ENCODE assay signal across 8 mouse cellular contexts in genomic region chr16:20610501-20611356, GRCm38 (mm10). TPM values are rescaled to one million over a fixed set of nuclear protein-coding genes. Genes with fewer than 3 reads are reported as not detected.
DNase-seq lines count a peak whose midpoint lies in the region; ATAC-seq and TF ChIP-seq lines count a peak whose summit lies in the region.

No protein-coding gene starts in this region.

- H3K9me3 ChIP-seq in limb, embryonic 11.5 days (ENCODE audit: control insufficient read depth, low read length), result no peaks in the 10 kb centered on the region
- H3K9me3 ChIP-seq in midbrain, embryonic 12.5 days, result no peaks in the 10 kb centered on the region

- peak; percentile 70 for DNase-seq in cerebellum, adult 11 months
- peak; percentile 69 for DNase-seq in gastrocnemius, postnatal 10 days
- peak; percentile 93 for DNase-seq in induced T-regulatory cell, adult 2 months (ENCODE audit: low read depth)
- DNase-seq in limb, embryonic 11.5 days (ENCODE audit: low spot score), result peak; percentile 89

- peak; percentile 89 for TF ChIP-seq POLR2A in cortical plate, adult 2 months (IDR thresholded peaks at IDR 0.05; ENCODE audit: extremely low read depth, insufficient read depth, low read length)
- peak; percentile 84; the same call in 1 of the 2 replicates for TF ChIP-seq POLR2A in small intestine, adult 2 months (IDR thresholded peaks at IDR 0.05; ENCODE audit: low read depth, low read length)

- H3K27me3 ChIP-seq in limb, embryonic 11.5 days (ENCODE audit: control insufficient read depth, insufficient read depth, low read length), result no peaks in the 10 kb centered on the region
- no peaks in the 10 kb centered on the region for H3K27me3 ChIP-seq in midbrain, embryonic 12.5 days
- H3K27me3 ChIP-seq in small intestine, adult 2 months (ENCODE audit: control insufficient read depth, insufficient read depth, low read length), result no peaks in the 10 kb centered on the region

- no peak overlapping the region for H3K27ac ChIP-seq in cortical plate, adult 2 months (ENCODE audit: insufficient read depth, low read length)
- peak overlapping the region; percentile 60; the same call in 1 of the 2 replicates for H3K27ac ChIP-seq in limb, embryonic 11.5 days (replicated peaks; ENCODE audit: low read depth, low read length)
- peak overlapping the region; percentile 75 for H3K27ac ChIP-seq in midbrain, embryonic 12.5 days (replicated peaks)
- peak overlapping the region; percentile 19; the same call in 1 of the 2 replicates for H3K27ac ChIP-seq in small intestine, adult 2 months (ENCODE audit: insufficient read depth, low read depth, low read length)

- peak overlapping the region; percentile 87 for H3K4me2 ChIP-seq in limb, embryonic 11.5 days (ENCODE audit: low read depth, severe bottlenecking)
- peak overlapping the region; percentile 68 for H3K4me2 ChIP-seq in midbrain, embryonic 12.5 days (replicated peaks)

- H3K4me1 ChIP-seq in cortical plate, adult 2 months (ENCODE audit: control insufficient read depth, insufficient read depth, low read length), result no peaks in the 10 kb centered on the region
- peaks cover 3% of the 10 kb centered on the region; the same call in 1 of the 2 replicates for H3K4me1 ChIP-seq in limb, embryonic 11.5 days (ENCODE audit: control insufficient read depth, insufficient read depth, low read length)
- peaks cover 24% of the 10 kb centered on the region for H3K4me1 ChIP-seq in midbrain, embryonic 12.5 days
- peaks cover 2% of the 10 kb centered on the region; the same call in 1 of the 2 replicates for H3K4me1 ChIP-seq in small intestine, adult 2 months (ENCODE audit: control insufficient read depth, insufficient read depth, insufficient read length, low read length)

- under 1% methylated on average over 28 of the region's 28 CpGs for WGBS in limb, embryonic 11.5 days
- WGBS in midbrain, embryonic 12.5 days, result under 1% methylated on average over 28 of the region's 28 CpGs
- WGBS in small intestine, adult 2 months, result under 1% methylated on average over 28 of the region's 28 CpGs

- no peak for ATAC-seq in cerebellum, adult (ENCODE audit: insufficient number of reproducible peaks, low FRiP score, low TSS enrichment)
- peak; percentile 56; the same call in 1 of the 2 replicates for ATAC-seq in limb, embryonic 11.5 days (ENCODE audit: insufficient number of reproducible peaks, low FRiP score, low TSS enrichment, low read depth)
- ATAC-seq in midbrain, embryonic 12.5 days (ENCODE audit: low FRiP score, low read depth), result peak; percentile 59; the same call in 1 of the 2 replicates

- H3K4me3 ChIP-seq in cortical plate, adult 2 months (ENCODE audit: insufficient read depth, low read length), result peak overlapping the region; percentile 68
- peak overlapping the region; percentile 68 for H3K4me3 ChIP-seq in limb, embryonic 11.5 days (ENCODE audit: low read depth, low read length)
- H3K4me3 ChIP-seq in midbrain, embryonic 12.5 days, result peak overlapping the region; percentile 70
- H3K4me3 ChIP-seq in small intestine, adult 2 months (ENCODE audit: low read depth, low read length), result peak overlapping the region; percentile 97

- H3K36me3 ChIP-seq in limb, embryonic 11.5 days (ENCODE audit: control insufficient read depth, insufficient read depth, low read length), result peaks cover 8% of the 10 kb centered on the region; the same call in 1 of the 2 replicates
- peaks cover 25% of the 10 kb centered on the region for H3K36me3 ChIP-seq in midbrain, embryonic 12.5 days
- H3K36me3 ChIP-seq in small intestine, adult 2 months (ENCODE audit: control insufficient read depth, insufficient read depth, low read length), result peaks cover 9% of the 10 kb centered on the region

- H3K9ac ChIP-seq in limb, embryonic 11.5 days (ENCODE audit: low read length), result peak overlapping the region; percentile 88
- H3K9ac ChIP-seq in midbrain, embryonic 12.5 days (replicated peaks), result peak overlapping the region; percentile 77

- TF ChIP-seq CTCF in cortical plate, adult 2 months (IDR thresholded peaks at IDR 0.05; ENCODE audit: extremely low read depth, insufficient read depth, low read length), result no peak
- no peak for TF ChIP-seq CTCF in small intestine, adult 2 months (IDR thresholded peaks at IDR 0.05; ENCODE audit: extremely low read depth, insufficient read length, insufficient replicate concordance, low read depth, low read length)

RNA-seq across cellular contexts. Expression of gene Eef1akmt4, which starts 0.7 kb away (rescaled TPM):
- 2.5 and 3.1 TPM in 2 replicates for polyA plus RNA-seq in cortical plate, adult 2 months (2012; rRNA removed)
- 1 to 10 TPM; 4.8 to 5.7 TPM for total RNA-seq in gastrocnemius, postnatal 10 days (2021)
- 33.8 and 42.1 TPM in 2 replicates for polyA plus RNA-seq in limb, embryonic 11.5 days (2014; fragmentation: Nextera tagmentation; extraction: Ambion mirVana)
- 19.0 and 22.1 TPM in 2 replicates for polyA plus RNA-seq in midbrain, embryonic 12.5 days (2016; fragmentation: Nextera tagmentation; extraction: Ambion mirVana)
- 6.6 and 7.2 TPM in 2 replicates for polyA plus RNA-seq in small intestine, adult 2 months (2012; rRNA removed)

RNA-seq across cellular contexts. Expression of gene Gm49333, which starts 0.7 kb away (rescaled TPM):
- not detected in 2 replicates for polyA plus RNA-seq in cortical plate, adult 2 months (2012; rRNA removed)
- total RNA-seq in gastrocnemius, postnatal 10 days (2021), result under 1 TPM; 0.09 to 0.42 TPM
- not detected in 2 replicates for polyA plus RNA-seq in limb, embryonic 11.5 days (2014; fragmentation: Nextera tagmentation; extraction: Ambion mirVana)
- 0.45 TPM in 1 of 2 replicates, not detected in the other for polyA plus RNA-seq in midbrain, embryonic 12.5 days (2016; fragmentation: Nextera tagmentation; extraction: Ambion mirVana)
- polyA plus RNA-seq in small intestine, adult 2 months (2012; rRNA removed), result 0.08 TPM in 1 of 2 replicates, not detected in the other

RNA-seq across cellular contexts. Expression of gene Alg3, which starts 0.8 kb away (rescaled TPM):
- polyA plus RNA-seq in cortical plate, adult 2 months (2012; rRNA removed), result 16.4 and 18.3 TPM in 2 replicates
- 10 to 100 TPM; 10.6 to 11.5 TPM for total RNA-seq in gastrocnemius, postnatal 10 days (2021)
- 53.4 and 55.4 TPM in 2 replicates for polyA plus RNA-seq in limb, embryonic 11.5 days (2014; fragmentation: Nextera tagmentation; extraction: Ambion mirVana)
- polyA plus RNA-seq in midbrain, embryonic 12.5 days (2016; fragmentation: Nextera tagmentation; extraction: Ambion mirVana), result 42.6 TPM in 2 replicates
- 16.8 and 18.6 TPM in 2 replicates for polyA plus RNA-seq in small intestine, adult 2 months (2012; rRNA removed)

RNA-seq across cellular contexts. Expression of gene Camk2n2, which starts 10.4 kb away (rescaled TPM):
- 188 and 191 TPM in 2 replicates for polyA plus RNA-seq in cortical plate, adult 2 months (2012; rRNA removed)
- total RNA-seq in gastrocnemius, postnatal 10 days (2021), result 1 to 10 TPM; 2.6 to 3.0 TPM
- polyA plus RNA-seq in limb, embryonic 11.5 days (2014; fragmentation: Nextera tagmentation; extraction: Ambion mirVana), result 0.87 and 1.2 TPM in 2 replicates
- 8.8 and 9.8 TPM in 2 replicates for polyA plus RNA-seq in midbrain, embryonic 12.5 days (2016; fragmentation: Nextera tagmentation; extraction: Ambion mirVana)
- polyA plus RNA-seq in small intestine, adult 2 months (2012; rRNA removed), result 3.1 and 6.7 TPM in 2 replicates

RNA-seq across cellular contexts. Expression of gene Ece2, which starts 18.9 kb away (rescaled TPM):
- 25.4 and 28.3 TPM in 2 replicates for polyA plus RNA-seq in cortical plate, adult 2 months (2012; rRNA removed)
- under 1 TPM in 1 of 2 experiments, not detected in 1; 0.63 TPM for total RNA-seq in gastrocnemius, postnatal 10 days (2021)
- polyA plus RNA-seq in limb, embryonic 11.5 days (2014; fragmentation: Nextera tagmentation; extraction: Ambion mirVana), result 3.0 and 3.4 TPM in 2 replicates
- polyA plus RNA-seq in midbrain, embryonic 12.5 days (2016; fragmentation: Nextera tagmentation; extraction: Ambion mirVana), result 7.8 and 9.7 TPM in 2 replicates
- polyA plus RNA-seq in small intestine, adult 2 months (2012; rRNA removed), result 0.19 and 0.42 TPM in 2 replicates
